Mouse (Mus musculus) myocyte (in vitro differentiated cells): Measurements from ENCODE around the gene Xrcc5.

Source experiments
- CEBPB ChIP-seq: IDR thresholded peaks from 2 replicates; pipeline ENCODE4 v1.6.1; 2011; ENCODE audit warnings: mild to moderate bottlenecking, moderate library complexity; ENCODE audit not compliant: poor library complexity, insufficient read depth, severe bottlenecking
- SRF ChIP-seq: IDR thresholded peaks from one replicate; pipeline ENCODE4 v1.6.1; 2011; ENCODE audit warnings: low read depth; ENCODE audit not compliant: control insufficient read depth, insufficient read length

GRCm38 (mm10) chr1:72411108-72411507 is 103.9 kb downstream of the Xrcc5 start:
- TF ChIP-seq CEBPB (no peak), SRF (no peak)
